Mouse (Mus musculus): ENCODE measurements around the gene Cideb.
A peak's percentile ranks its signal among the peaks of the same experiment; 100 is the strongest.

Gene Cideb

GRCm38 (mm10) chr14:55758363-55758784 lies at the start of gene Cideb:
Gene Cideb (minus strand): TSS chr14:55758458.
- DNase-seq (ENCODE audit: low spot score): no peak

DNA sequence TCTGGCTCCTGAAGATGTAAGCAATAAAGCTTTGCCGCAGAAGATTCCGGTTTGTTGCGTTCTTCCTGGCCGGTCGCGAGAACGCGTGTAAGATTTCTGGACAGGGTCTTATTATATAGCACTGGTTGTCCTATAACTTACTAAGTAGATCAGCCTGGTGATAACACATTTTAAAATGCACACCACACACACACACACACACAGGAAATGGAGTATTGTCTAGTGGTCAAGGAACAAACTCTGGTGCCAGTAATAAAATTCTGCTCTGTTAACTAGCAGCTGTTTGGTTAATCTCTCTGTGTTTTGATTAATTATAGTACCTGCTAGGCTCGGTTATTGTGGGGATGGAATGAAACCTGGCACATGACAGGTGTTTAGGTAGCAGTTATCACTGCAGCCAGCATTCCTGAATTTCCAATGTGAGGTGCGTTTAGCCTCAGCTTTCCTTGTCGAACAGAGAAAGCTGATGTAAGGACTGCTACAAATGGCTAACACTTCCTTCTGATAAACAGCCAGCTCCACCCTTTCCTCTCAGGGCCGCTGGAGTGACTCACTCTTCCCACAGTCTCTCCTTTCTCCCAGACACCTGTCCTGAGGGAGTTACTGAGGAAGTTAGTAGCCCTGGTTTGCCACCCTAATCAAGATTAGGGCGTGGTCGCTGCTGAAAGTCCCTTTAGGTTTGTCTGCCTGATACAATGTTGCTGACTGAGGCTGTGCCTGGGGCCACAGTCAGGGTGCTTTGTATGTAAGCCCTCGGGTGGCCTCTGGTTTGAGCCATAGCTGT lies 37.3 kb upstream of the Cideb start:
- DNase-seq (ENCODE audit: low spot score): peak; percentile 66

- DNase-seq (ENCODE audit: low spot score): no peak
Observed at GRCm38 (mm10) chr14:55793946-55794345, 35.7 kb upstream of the Cideb start.

DNA sequence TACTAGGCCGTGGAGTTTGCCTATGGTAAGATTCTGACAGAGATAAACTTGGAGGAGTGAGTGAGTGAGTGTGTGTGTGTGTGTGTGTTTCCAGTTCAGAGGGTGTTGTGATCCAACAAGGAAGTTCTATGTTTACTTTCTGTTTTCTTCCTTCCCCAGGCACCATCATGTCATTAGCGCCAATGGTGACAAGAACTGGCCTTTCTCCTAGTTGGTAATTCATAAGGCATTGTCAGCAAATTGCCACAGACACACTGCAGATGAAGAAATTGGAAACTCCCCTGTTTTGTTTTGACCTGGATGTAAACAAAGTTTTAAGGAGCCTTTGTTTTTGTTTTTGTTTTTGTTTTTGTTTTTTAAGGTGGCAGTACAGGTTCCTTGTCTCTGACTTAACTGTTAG lies 35.2 kb upstream of the Cideb start:
- DNase-seq (ENCODE audit: low spot score): no peak

GRCm38 (mm10) chr14:55788256-55789050 lies 30.2 kb upstream of the Cideb start, which contains the start of gene Ripk3:
Gene Ripk3 (minus strand): TSS chr14:55788865.
- DNase-seq (ENCODE audit: low spot score): peak; percentile 19

DNA sequence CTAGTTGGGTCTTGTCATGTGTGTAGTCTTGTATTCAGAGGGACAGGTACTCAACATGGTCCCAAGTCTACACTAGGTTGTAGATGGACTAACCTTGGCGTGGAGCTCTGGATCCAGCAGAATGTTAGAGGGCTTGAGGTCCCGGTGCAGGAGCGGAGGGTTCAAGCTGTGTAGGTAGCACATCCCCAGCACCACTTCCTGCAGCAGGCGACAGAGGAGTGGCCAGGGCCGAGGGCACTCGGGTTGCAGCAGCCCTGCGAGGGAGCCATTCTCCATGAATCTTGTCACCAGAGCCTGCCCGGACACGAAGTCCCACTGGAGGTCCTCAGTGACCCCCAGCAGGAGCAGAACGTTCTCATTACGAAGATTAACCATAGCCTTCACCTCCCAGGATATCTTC lies 29.5 kb upstream of the Cideb start:
- peak; percentile 5 for DNase-seq (ENCODE audit: low spot score)

- peak; percentile 2 for DNase-seq (ENCODE audit: low spot score)
Observed at GRCm38 (mm10) chr14:55785195-55785594, 26.9 kb upstream of the Cideb start.

- peak; percentile 4 for DNase-seq (ENCODE audit: low spot score)
Observed at GRCm38 (mm10) chr14:55783958-55784235, 25.6 kb upstream of the Cideb start, which contains the start of gene Adcy4. Gene Adcy4 (minus strand): TSS chr14:55784095.

DNA sequence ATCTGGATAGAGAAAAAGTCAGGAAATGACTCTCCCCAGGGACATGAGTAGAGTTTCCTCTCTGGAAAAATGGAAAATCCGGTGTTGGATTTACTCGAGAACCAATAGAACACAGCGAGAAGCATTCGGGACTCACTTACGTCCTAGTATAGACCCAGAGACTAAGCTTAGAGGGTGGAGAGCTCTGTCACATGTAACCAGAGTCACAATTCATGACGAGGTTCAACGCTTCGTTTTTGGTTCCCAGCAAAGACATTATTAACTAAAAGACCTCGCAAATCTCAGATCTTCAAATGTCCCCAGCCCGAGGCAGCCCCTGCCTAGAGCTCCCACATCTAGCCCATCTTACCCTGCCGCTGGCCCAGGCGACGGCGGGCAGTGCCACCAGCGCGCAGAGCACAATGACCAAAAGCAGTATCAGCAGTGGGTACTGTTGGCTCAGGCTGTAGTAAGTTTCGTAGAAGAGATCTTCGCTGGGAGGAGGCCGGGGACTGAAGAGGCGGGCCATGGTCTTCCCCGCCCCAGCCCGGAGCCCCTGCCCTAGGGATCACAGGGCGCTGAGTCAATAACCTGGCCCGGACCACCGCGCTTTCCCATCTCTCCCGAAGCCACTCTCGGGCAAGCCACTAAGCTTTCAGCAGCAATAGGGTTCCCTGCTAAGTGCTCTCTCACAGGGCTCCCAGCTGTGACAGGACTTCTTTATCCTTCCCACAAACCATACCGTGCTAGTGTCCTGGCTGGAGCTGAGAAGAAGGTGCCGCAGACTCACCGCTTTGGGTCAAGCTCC lies 25.1 kb upstream of the Cideb start:
- peak; percentile 5 for DNase-seq (ENCODE audit: low spot score)

- DNase-seq (ENCODE audit: low spot score): peak; percentile 2
Observed at GRCm38 (mm10) chr14:55782361-55782960, 24.2 kb upstream of the Cideb start.

DNA sequence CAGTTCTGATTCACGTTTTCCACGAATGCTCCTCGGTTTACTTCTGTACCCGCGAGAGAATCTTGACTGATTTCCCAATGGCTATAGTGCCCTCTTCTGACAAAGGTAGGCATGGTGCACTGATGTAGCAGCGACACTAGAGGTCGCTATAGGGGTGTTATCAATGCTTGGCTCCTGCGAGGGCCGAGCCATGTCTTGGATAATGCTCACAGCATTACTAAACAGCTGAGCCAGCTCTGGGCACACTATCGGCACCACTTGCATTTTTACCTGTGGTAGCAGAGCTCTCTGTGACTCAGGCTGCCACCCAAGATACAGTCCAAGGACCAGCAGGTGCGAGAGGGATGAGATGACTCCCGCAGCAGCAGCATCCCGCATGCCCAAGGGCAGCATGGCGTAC lies 23.1 kb upstream of the Cideb start:
- peak; percentile 62 for DNase-seq (ENCODE audit: low spot score)

DNA sequence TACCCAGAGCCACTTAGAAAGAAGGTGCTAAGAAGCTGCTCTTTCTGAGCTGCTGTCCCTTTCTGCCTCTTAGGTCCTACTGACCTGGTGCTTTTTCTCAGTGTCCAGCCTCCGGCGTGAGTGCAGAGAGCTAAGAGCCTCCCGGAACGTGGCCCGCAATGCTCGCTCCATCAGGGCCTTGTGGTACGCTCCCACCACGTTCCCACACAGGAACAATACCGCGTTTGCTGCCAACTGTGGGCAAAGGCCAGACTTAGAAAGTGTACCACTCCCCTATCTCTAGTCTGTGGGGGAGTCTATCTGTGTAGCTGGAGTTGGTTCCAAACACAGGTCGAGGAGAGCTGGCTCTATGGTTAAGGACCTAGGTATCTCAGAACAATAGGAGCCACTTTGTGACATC lies 22.5 kb upstream of the Cideb start:
- DNase-seq (ENCODE audit: low spot score): peak; percentile 5

DNA sequence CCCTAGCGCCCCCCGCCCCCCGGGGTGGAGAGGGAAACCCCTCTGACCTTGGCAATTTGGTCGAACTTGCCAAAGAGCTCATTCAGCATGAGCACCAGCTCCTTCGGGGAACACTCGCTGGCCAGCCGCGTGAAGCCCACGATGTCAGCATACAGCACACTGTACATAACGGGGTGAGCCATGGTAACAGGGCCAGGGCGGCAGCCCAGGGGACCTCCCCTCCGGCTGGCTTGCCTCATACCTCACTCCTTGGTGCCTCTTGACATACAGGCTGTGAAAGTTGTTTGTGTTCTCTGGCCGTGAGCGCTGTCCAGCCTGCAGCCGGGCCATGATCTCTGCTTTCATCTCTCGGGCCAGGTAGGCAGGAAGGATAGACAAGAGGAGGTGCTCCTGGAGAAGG lies 21.4 kb upstream of the Cideb start:
- DNase-seq (ENCODE audit: low spot score): peak; percentile 3

GRCm38 (mm10) chr14:55778686-55779085 lies 20.4 kb upstream of the Cideb start:
- no peak for DNase-seq (ENCODE audit: low spot score)

DNA sequence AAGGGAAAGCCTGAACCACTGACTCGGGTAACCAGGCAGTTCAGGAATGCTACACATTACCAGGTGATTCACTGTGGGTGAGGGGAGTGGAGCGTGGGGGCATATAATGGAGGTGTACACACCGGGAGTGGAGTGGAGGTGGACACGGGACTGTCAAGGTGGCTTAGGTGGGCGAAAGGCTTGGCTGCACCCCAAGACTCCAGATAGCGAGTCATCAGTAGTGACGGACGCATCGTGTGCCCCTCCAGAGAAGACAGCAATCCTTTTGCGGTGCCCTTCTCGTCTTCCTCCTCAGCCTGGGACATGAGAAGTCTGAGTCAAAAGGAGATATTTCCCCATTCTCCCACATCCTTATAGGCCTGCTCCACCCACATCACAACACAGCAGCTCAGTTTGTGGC lies 19.5 kb upstream of the Cideb start:
- DNase-seq (ENCODE audit: low spot score): no peak

- DNase-seq (ENCODE audit: low spot score): no peak
Observed at GRCm38 (mm10) chr14:55777176-55777575, 18.9 kb upstream of the Cideb start.

- no peak for DNase-seq (ENCODE audit: low spot score)
Observed at GRCm38 (mm10) chr14:55776711-55777110, 18.5 kb upstream of the Cideb start.

- DNase-seq (ENCODE audit: low spot score): no peak
Observed at GRCm38 (mm10) chr14:55769087-55769703, 10.9 kb upstream of the Cideb start.

GRCm38 (mm10) chr14:55768555-55768954 lies 10.3 kb upstream of the Cideb start:
- no peak for DNase-seq (ENCODE audit: low spot score)

DNA sequence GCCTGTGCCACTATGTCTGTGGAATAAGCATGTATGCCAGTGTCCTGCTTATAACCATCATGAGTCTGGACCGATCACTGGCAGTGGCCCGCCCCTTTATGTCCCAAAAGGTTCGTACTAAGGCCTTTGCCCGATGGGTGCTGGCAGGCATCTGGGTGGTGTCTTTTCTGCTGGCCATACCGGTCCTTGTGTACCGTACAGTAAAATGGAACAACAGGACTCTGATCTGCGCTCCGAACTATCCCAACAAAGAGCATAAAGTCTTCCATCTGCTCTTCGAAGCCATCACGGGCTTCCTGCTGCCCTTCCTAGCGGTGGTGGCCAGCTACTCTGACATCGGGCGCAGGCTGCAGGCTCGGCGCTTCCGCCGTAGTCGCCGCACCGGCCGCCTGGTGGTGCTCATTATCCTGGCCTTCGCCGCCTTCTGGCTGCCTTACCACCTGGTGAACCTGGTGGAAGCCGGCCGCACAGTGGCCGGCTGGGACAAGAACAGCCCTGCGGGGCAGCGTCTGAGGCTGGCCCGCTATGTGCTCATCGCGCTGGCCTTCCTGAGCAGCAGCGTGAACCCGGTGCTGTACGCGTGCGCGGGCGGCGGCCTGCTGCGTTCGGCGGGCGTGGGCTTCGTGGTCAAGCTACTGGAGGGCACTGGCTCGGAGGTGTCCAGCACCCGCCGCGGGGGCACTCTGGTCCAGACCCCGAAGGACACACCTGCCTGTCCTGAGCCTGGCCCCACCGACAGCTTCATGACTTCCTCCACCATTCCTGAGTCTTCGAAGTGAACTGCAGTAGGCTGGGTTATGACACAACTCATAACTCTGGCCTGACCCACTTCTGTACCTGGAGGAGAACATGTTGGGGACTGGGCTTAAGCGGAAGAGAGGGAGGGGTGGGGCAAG lies 9.5 kb upstream of the Cideb start:
- no peak for DNase-seq (ENCODE audit: low spot score)

DNA sequence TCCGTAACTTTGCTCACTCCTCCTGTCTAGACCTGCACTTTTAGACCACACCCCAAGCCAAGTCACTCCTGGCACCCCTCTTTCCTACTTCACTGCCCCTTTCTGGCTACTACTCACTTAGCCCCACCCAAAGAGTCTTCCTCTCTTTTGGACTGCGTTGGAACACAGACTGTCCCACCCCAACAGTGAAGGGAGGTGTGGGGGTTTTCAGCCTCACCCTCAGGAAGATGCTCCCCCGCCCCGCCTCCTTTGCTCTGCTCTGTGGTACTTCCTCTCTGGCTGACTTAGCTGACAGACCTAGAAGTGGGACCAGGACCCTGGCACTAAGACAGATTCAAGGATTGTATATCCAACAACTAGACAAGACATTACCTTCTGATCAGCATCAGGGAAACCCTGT lies 7.4 kb upstream of the Cideb start, which contains the start of gene Ltb4r1:
TSS of gene Ltb4r1 (plus strand) at position 267 of the 400 bp plus-strand sequence.
- DNase-seq (ENCODE audit: low spot score): no peak

Measured in testis, postnatal 14 days (tissue).